Comparison of ENCODE assay signal across 11 mouse cellular contexts in the genomic region with DNA sequence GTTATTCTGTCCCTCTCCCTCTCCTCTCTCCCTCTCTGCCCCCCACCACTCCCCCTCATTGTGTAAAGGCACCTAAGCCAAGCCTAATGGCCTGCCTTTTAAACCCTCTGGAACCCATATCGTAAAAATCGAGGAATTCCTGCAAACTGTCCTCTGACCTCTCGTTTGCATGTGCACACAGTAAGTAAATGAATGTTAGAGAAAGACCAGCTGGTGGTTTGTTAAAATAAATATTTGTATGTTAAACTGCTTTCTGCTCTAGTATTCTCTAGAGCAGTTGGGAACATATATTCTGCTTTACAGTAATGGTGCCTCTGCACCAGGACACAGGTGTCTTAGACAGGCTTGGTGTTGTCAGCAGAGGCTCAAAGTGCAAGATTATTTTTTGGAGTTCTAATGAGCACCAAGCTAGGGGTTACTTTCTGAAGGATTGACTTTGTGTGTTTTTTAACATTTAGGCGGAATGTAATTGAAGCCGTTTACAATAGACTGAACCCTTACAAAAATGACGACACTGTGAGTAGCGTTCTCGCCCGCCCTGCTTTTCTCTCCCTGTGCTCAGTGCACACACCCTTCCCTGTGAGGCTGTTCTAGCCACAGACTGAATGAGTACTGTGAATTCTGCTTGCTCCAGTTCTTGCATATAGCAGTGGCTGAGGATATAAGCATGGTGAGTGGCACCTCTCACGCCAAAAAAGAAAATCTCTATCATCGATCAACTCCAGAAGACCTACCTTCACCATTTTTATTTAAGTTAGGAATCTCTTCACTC.
"Had no signal": no experiment of that assay in that cellular context is flagged by ENCODE, and none has a peak within 500 bp of the region (broad histone marks: within the 10 kb centered on the region; RNA-seq: fewer than 3 reads in every experiment).

No protein-coding gene starts in this region.

- H3K4me3 ChIP-seq: left cerebral cortex, adult 2 months; limb, embryonic 15.5 days; lung, embryonic 15.5 days; megakaryocyte, embryonic 14.5 days; midbrain, embryonic 12.5 days had no signal

- DNase-seq: kidney, adult 9 months; kidney, postnatal 10 days; lung, postnatal 14 days; thymus, postnatal 4 days had no signal

- H3K27ac ChIP-seq: left cerebral cortex, adult 2 months; limb, embryonic 15.5 days; lung, embryonic 15.5 days; macrophage; midbrain, embryonic 12.5 days; stomach, postnatal 0 days had no signal

- H3K4me2 ChIP-seq: limb, embryonic 15.5 days; lung, embryonic 15.5 days; midbrain, embryonic 12.5 days had no signal

- H3K27me3 ChIP-seq: limb, embryonic 15.5 days; lung, embryonic 15.5 days; megakaryocyte, embryonic 14.5 days; midbrain, embryonic 12.5 days had no signal

- H3K9ac ChIP-seq: limb, embryonic 15.5 days; lung, embryonic 15.5 days; midbrain, embryonic 12.5 days had no signal

- H3K4me1 ChIP-seq: limb, embryonic 15.5 days; lung, embryonic 15.5 days; midbrain, embryonic 12.5 days had no signal

- H3K9me3 ChIP-seq: limb, embryonic 15.5 days; lung, embryonic 15.5 days; megakaryocyte, embryonic 14.5 days; midbrain, embryonic 12.5 days had no signal
